Mouse (Mus musculus): ENCODE results near the gene Olfr731. TPM values are rescaled to one million over a fixed set of nuclear protein-coding genes. Genes with fewer than 3 reads are reported as not detected.

Olfr731 gene
- not detected for total RNA-seq (2021)

DNA sequence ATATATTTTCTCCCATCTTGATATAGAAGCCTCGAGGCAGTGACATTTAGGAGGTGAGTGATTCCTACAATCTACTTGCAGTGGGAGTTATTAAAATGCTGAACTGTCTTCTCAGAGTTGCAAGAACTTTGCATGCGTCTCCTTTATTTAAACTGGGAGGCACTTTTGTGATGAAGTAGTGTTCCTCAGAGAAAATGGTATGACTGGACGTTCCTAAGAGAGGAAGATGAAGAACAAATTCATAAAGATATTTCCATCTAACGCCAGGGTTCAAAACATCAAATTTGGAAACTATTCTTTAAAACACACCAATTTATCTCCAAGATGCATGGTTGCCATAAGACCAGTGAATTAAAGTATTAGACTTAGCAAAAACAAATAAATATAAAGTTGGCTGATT lies at the start of gene Olfr731:
Olfr731 (minus strand) TSS at position 101 of the 400 bp plus-strand sequence.
- no peak for DNase-seq

DNA sequence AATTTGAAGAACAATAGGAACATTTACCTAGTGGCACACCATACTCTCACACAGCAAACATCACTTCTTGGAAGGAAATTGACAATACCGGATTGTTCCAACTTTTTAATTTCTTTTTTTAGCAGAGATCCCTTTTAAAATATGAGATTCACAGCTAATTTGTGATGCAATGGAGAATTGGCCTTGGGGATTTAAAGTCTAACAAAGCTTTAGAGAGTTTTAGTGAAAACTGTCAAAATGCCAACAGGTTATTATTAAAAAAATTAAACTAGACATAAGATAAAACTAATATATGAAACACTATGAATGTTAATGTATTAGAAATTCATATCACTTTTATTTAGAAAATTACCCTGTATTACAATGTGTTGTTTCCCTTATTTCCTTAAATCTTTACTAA lies 42.4 kb upstream of the Olfr731 start, which contains the start of gene Olfr732:
Olfr732 (minus strand) TSS at position 101 of the 400 bp plus-strand sequence.
- DNase-seq = no peak

GRCm38 (mm10) chr14:50188098-50188497 lies 53.6 kb downstream of the Olfr731 start, which contains the start of gene Olfr730:
Gene Olfr730 (minus strand): TSS chr14:50188198.
- no peak for DNase-seq

Other genes with a start within 250 kb of the Olfr731 start
- gene Olfr725, start 201.5 kb downstream of the Olfr731 start, total RNA-seq (2021) = not detected
- gene Olfr726, start 150.9 kb downstream of the Olfr731 start, total RNA-seq (2021) = not detected
- not detected for gene Olfr727, start 118.7 kb downstream of the Olfr731 start, total RNA-seq (2021)
- not detected for gene Olfr728, start 99.2 kb downstream of the Olfr731 start, total RNA-seq (2021)
- not detected for gene Olfr729, start 89.0 kb downstream of the Olfr731 start, total RNA-seq (2021)
- gene Olfr730, start 53.7 kb downstream of the Olfr731 start, total RNA-seq (2021) = not detected
- not detected for gene Olfr732, start 42.3 kb upstream of the Olfr731 start, total RNA-seq (2021)
- gene Olfr733, start 59.7 kb upstream of the Olfr731 start, total RNA-seq (2021) = not detected
- not detected for gene Olfr734, start 84.9 kb upstream of the Olfr731 start, total RNA-seq (2021)
- gene Olfr735, start 107.0 kb upstream of the Olfr731 start, total RNA-seq (2021) = not detected
- not detected for gene Tlr11, start 116.0 kb upstream of the Olfr731 start, total RNA-seq (2021)
- gene Olfr736, start 139.3 kb upstream of the Olfr731 start, total RNA-seq (2021) = not detected
- gene Olfr738, start 165.7 kb upstream of the Olfr731 start, total RNA-seq (2021) = not detected
- gene Olfr739, start 176.8 kb upstream of the Olfr731 start, total RNA-seq (2021) = not detected
- not detected for gene Olfr740, start 203.7 kb upstream of the Olfr731 start, total RNA-seq (2021)
- gene Olfr741, start 230.9 kb upstream of the Olfr731 start, total RNA-seq (2021) = not detected

Measured in layer of hippocampus, postnatal 36 days (tissue).